Mouse (Mus musculus) stomach, embryonic 14.5 days (tissue): ENCODE results near the gene Rtp2. TPM values are rescaled to one million over a fixed set of nuclear protein-coding genes. Genes with fewer than 3 reads are reported as not detected.

Experiments
- ATAC-seq: fragments of 200-750 bp; cut with Nextera tagmentation; 2 replicates; pipeline ENCODE4 v1.8.0; 2017; ENCODE audit warnings: low read depth, moderate TSS enrichment; ENCODE audit not compliant: insufficient number of reproducible peaks, insufficient read depth, low FRiP score
- H3K27ac ChIP-seq: fragments of 300-500 bp; sonication (generic); 2 replicates; pipeline ENCODE4 v1.5.1; 2014; ENCODE audit warnings: mild to moderate bottlenecking, low read length, moderate library complexity, mixed read lengths
- H3K27me3 ChIP-seq: fragments of 300-500 bp; sonication (generic); 2 replicates; pipeline ENCODE4 v1.6.1; 2014; ENCODE audit warnings: low read length, control low read depth, mixed read lengths; ENCODE audit not compliant: control insufficient read depth, insufficient read depth
- H3K36me3 ChIP-seq: fragments of 300-500 bp; sonication (generic); 2 replicates; pipeline ENCODE4 v1.6.1; 2014; ENCODE audit warnings: mild to moderate bottlenecking, control low read depth, low read length, moderate library complexity, mixed read lengths; ENCODE audit not compliant: control insufficient read depth, insufficient read depth
- H3K4me1 ChIP-seq: fragments of 300-500 bp; sonication (generic); 2 replicates; pipeline ENCODE4 v1.6.1; 2014; ENCODE audit warnings: low read length, control low read depth, mixed read lengths; ENCODE audit not compliant: control insufficient read depth, insufficient read depth
- H3K4me2 ChIP-seq: fragments of 300-500 bp; sonication (generic); replicated peaks from 2 replicates; pipeline ENCODE4 v1.6.1; 2014; ENCODE audit warnings: low read depth, low read length, control low read depth
- H3K4me3 ChIP-seq: fragments of 300-500 bp; sonication (generic); 2 replicates; pipeline ENCODE4 v1.5.1; 2014; ENCODE audit warnings: low read depth, low read length, control low read depth
- H3K9ac ChIP-seq: fragments of 300-500 bp; sonication (generic); replicated peaks from 2 replicates; pipeline ENCODE4 v1.6.1; 2014; ENCODE audit warnings: low read depth, mild to moderate bottlenecking, control low read depth, low read length, moderate library complexity, mixed read lengths
- H3K9me3 ChIP-seq: fragments of 300-500 bp; sonication (generic); 2 replicates; pipeline ENCODE4 v1.6.1; 2016; ENCODE audit warnings: low read depth, low read length, control low read depth; ENCODE audit not compliant: control insufficient read depth
- WGBS: fragments of 180-500 bp; shearing (Covaris S2); extraction: QIAGEN DNeasy Blood & Tissue Kit; methylation state at CpG from one replicate; pipeline ENCODE4 v1.1.7; 2014; 5-methylcytosine and 5-hydroxymethylcytosine counted together
- polyA plus RNA-seq: library from polyadenylated mRNA; unstranded; fragments of >200 nt; fragmentation: Nextera tagmentation; extraction: Ambion mirVana; gene quantifications from 2 replicates; pipeline ENCODE4 v1.2.1, GENCODE M21; 2014

Rtp2 gene
- polyA plus RNA-seq, 1 experiment from 2014 or later = not detected

GRCm38 (mm10) chr16:23890636-23891035 lies 41.6 kb downstream of the Rtp2 start, which contains the start of gene Sst:
Gene Sst, minus strand, starts transcription at chr16:23890958.
- ATAC-seq = no peak
- 0 out of 2 replicates have a peak, but pooled peaks cover 16% of the 10 kb centered on the region for H3K27me3 ChIP-seq
- H3K9me3 ChIP-seq = no peaks in the 10 kb centered on the region
- H3K36me3 ChIP-seq = no peaks in the 10 kb centered on the region
- H3K4me2 ChIP-seq = no peak within 1 kb of the TSS
- H3K4me1 ChIP-seq = no peaks in the 10 kb centered on the region
- whole genome bisulfite sequencing = 6% methylated on average over 26 of the region's 26 CpGs
- H3K27ac ChIP-seq = no peak within 1 kb of the TSS
- H3K4me3 ChIP-seq = no peak within 1 kb of the TSS
- H3K9ac ChIP-seq = no peak within 1 kb of the TSS

GRCm38 (mm10) chr16:23890151-23890550 lies 42.0 kb downstream of the Rtp2 start:
- 5% methylated on average over 9 of the region's 9 CpGs for WGBS
- H3K9me3 ChIP-seq = no peaks in the 10 kb centered on the region
- no peaks in the 10 kb centered on the region for H3K36me3 ChIP-seq
- H3K27me3 ChIP-seq = 0 out of 2 replicates have a peak, but pooled peaks cover 16% of the 10 kb centered on the region
- H3K4me1 ChIP-seq = no peaks in the 10 kb centered on the region
- no peak overlapping the region for H3K27ac ChIP-seq
- no peak overlapping the region for H3K4me3 ChIP-seq
- H3K9ac ChIP-seq = no peak overlapping the region
- no peak overlapping the region for H3K4me2 ChIP-seq
- no peak for ATAC-seq

- Histone ChIP-seq H3K9me3 (no peaks in the 10 kb centered on the region), H3K27me3 (0 out of 2 replicates have a peak, but pooled peaks cover 16% of the 10 kb centered on the region), H3K4me1 (no peaks in the 10 kb centered on the region), H3K27ac (no peak overlapping the region), H3K4me2 (no peak overlapping the region), H3K9ac (no peak overlapping the region), H3K4me3 (no peak overlapping the region), H3K36me3 (no peaks in the 10 kb centered on the region)
- no peak for ATAC-seq
- WGBS = 58% methylated on average over 10 of the region's 10 CpGs
Measured at GRCm38 (mm10) chr16:23887910-23888579, 44.1 kb downstream of the Rtp2 start.

GRCm38 (mm10) chr16:23885098-23885497 lies 47.1 kb downstream of the Rtp2 start:
- H3K27me3 ChIP-seq = 0 out of 2 replicates have a peak, but pooled peaks cover 3% of the 10 kb centered on the region
- H3K4me2 ChIP-seq = no peak overlapping the region
- H3K9ac ChIP-seq = no peak overlapping the region
- no peaks in the 10 kb centered on the region for H3K36me3 ChIP-seq
- H3K9me3 ChIP-seq = no peaks in the 10 kb centered on the region
- no peak overlapping the region for H3K4me3 ChIP-seq
- 68% methylated on average over 12 of the region's 12 CpGs for WGBS
- H3K27ac ChIP-seq = no peak overlapping the region
- H3K4me1 ChIP-seq = no peaks in the 10 kb centered on the region
- no peak for ATAC-seq

Other genes starting within 250 kb of the Rtp2 start
- 0.85 and 1.0 TPM in 2 replicates for gene Sst, start 41.4 kb downstream of the Rtp2 start, polyA plus RNA-seq
- not detected in 2 replicates for gene Gm37419, start 56.1 kb upstream of the Rtp2 start, polyA plus RNA-seq
- 1.4 and 1.5 TPM in 2 replicates for gene Bcl6, start 56.5 kb upstream of the Rtp2 start, polyA plus RNA-seq